Mouse (Mus musculus): Measurements from ENCODE around the gene Gm3476. TPM values are rescaled to one million over a fixed set of nuclear protein-coding genes. Genes with fewer than 3 reads are reported as not detected.
A peak's percentile ranks its signal among the peaks of the same experiment; 100 is the strongest.
"Not testable (repeated sequence)": the region's sequence is repeated elsewhere in the genome, so short reads cannot be mapped to it uniquely, and the experiment has no call there.

The Gm3476 gene
- total RNA-seq (2021), result not detected
- long read RNA-seq, experiment 1, result 0 reads
- long read RNA-seq, experiment 2, result 0 reads

GRCm38 (mm10) chr14:6125707-6126106 is at the start of gene Gm3476:
Gene Gm3476, minus strand, starts transcription at chr14:6125807.
- not testable (repeated sequence) for DNase-seq

GRCm38 (mm10) chr14:6163538-6163937 is 37.9 kb upstream of the Gm3476 start:
- DNase-seq, result not testable (repeated sequence)

GRCm38 (mm10) chr14:6161085-6161484 is 35.5 kb upstream of the Gm3476 start:
- DNase-seq, result not testable (repeated sequence)

- peak; percentile 29 to 37 for DNase-seq
Measured at GRCm38 (mm10) chr14:6108272-6108925, 17.2 kb downstream of the Gm3476 start, which contains the start of gene Gm3468. Gene Gm3468, minus strand, starts transcription at chr14:6108665.

DNA sequence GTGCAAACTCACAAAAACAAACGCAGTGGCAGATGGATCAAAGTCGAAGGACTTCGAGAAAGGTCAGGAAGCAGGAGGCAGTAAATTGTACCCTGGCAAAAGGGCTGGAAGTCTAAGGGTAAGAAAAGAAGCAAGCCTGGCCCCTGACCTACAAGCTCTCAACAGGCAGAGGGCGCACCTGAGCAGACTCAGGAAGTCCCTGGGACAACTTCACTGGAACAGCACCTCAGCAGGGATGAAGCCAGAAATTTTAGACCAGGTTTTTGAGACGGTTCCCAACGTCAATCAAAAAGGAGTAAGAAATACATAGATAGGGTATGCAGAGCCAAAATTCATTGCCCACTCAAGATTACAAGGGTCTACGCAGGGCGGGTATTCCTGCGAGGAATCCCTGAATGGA is 18.1 kb downstream of the Gm3476 start:
- not testable (repeated sequence) for DNase-seq

GRCm38 (mm10) chr14:6093842-6094241 is 31.8 kb downstream of the Gm3476 start, which contains the start of gene Gm8206:
Gene Gm8206, minus strand, starts transcription at chr14:6093942.
- DNase-seq, result not testable (repeated sequence)

GRCm38 (mm10) chr14:6058167-6058566 is 67.4 kb downstream of the Gm3476 start, which contains the start of gene Gm6337:
Gene Gm6337, minus strand, starts transcription at chr14:6058267.
- not testable (repeated sequence) for DNase-seq

Other genes starting within 250 kb of the Gm3476 start
- gene Gm8237, start 245.4 kb downstream of the Gm3476 start, total RNA-seq (2021), result under 1 TPM in 1 of 2 experiments, not detected in 1; 0.20 TPM
- gene Gm3248, start 164.1 kb downstream of the Gm3476 start, total RNA-seq (2021), result under 1 TPM in 1 of 2 experiments, not detected in 1; 0.20 TPM
- gene Gm3453, start 146.7 kb downstream of the Gm3476 start, total RNA-seq (2021), result not detected
- not detected for gene Gm6337, start 67.5 kb downstream of the Gm3476 start, total RNA-seq (2021)
- not detected for gene Gm8206, start 31.9 kb downstream of the Gm3476 start, total RNA-seq (2021)
- under 1 TPM in 1 of 2 experiments, not detected in 1; 0.20 TPM for gene Gm3468, start 17.1 kb downstream of the Gm3476 start, total RNA-seq (2021)
- not detected for gene Gm21560, start 93.5 kb upstream of the Gm3476 start, total RNA-seq (2021)
- gene Gm3411, start 161.4 kb upstream of the Gm3476 start, total RNA-seq (2021), result under 1 TPM in 1 of 2 experiments, not detected in 1; 0.23 TPM
- not detected for gene Gm21103, start 179.0 kb upstream of the Gm3476 start, total RNA-seq (2021)
- not detected for gene Gm3618, start 217.9 kb upstream of the Gm3476 start, total RNA-seq (2021)

Measured in adrenal gland, postnatal 36 days (tissue).